ENCODE assay signal across 37 mouse cellular contexts in genomic region chr7:47017146-47017545, GRCm38 (mm10). TPM values are rescaled to one million over a fixed set of nuclear protein-coding genes. Genes with fewer than 3 reads are reported as not detected.
"Had no signal": no experiment of that assay in that cellular context is flagged by ENCODE, and none has a peak within 500 bp of the region (broad histone marks: within the 10 kb centered on the region; RNA-seq: fewer than 3 reads in every experiment).

No protein-coding gene starts in this region.

- H3K9me3 ChIP-seq: heart, embryonic 13.5 days; heart, embryonic 15.5 days; hindbrain, embryonic 10.5 days; hindbrain, embryonic 12.5 days; limb, embryonic 10.5 days; limb, embryonic 12.5 days; liver, embryonic 13.5 days; liver, embryonic 15.5 days had no signal

- H3K27ac ChIP-seq: heart, adult 2 months; heart, embryonic 13.5 days; heart, embryonic 15.5 days; hindbrain, embryonic 10.5 days; hindbrain, embryonic 12.5 days; hindbrain, embryonic 14.5 days; layer of hippocampus, adult 2 months; left cerebral cortex, adult 2 months; limb, embryonic 10.5 days; limb, embryonic 12.5 days; liver, embryonic 13.5 days; liver, embryonic 15.5 days had no signal

- H3K9ac ChIP-seq: heart, embryonic 13.5 days; heart, embryonic 15.5 days; hindbrain, embryonic 12.5 days; hindbrain, embryonic 14.5 days; limb, embryonic 12.5 days; liver, embryonic 13.5 days; liver, embryonic 15.5 days; liver, postnatal 0 days had no signal

- H3K36me3 ChIP-seq: heart, embryonic 13.5 days; heart, embryonic 15.5 days; hindbrain, embryonic 10.5 days; hindbrain, embryonic 12.5 days; limb, embryonic 10.5 days; limb, embryonic 12.5 days; liver, embryonic 13.5 days; liver, embryonic 15.5 days had no signal

- DNase-seq: gastrocnemius, postnatal 14 days; gastrocnemius, postnatal 36 days; heart, adult 2 months; heart, postnatal 14 days; heart, postnatal 36 days; kidney, adult 18-20 months; kidney, adult 9 months; kidney, postnatal 10 days; kidney, postnatal 25 days; kidney, postnatal 4 days; liver; liver, embryonic 13.5 days; liver, postnatal 0 days had no signal

- H3K4me3 ChIP-seq: heart, adult 2 months; heart, embryonic 13.5 days; heart, embryonic 15.5 days; hindbrain, embryonic 10.5 days; hindbrain, embryonic 12.5 days; layer of hippocampus, adult 2 months; left cerebral cortex, adult 2 months; limb, embryonic 10.5 days; limb, embryonic 12.5 days; liver, embryonic 13.5 days; liver, embryonic 15.5 days had no signal

- ATAC-seq: hindbrain, embryonic 16.5 days; intestine, postnatal 0 days; liver, postnatal 0 days had no signal

RNA-seq across cellular contexts. Expression of gene Gm9999, which starts 33.8 kb away (rescaled TPM):
- total RNA-seq: gastrocnemius, adult 18-20 months; gastrocnemius, adult 8-10 months; gastrocnemius, postnatal 14 days; gastrocnemius, postnatal 36 days; heart, adult 2 months; heart, postnatal 14 days; heart, postnatal 36 days; layer of hippocampus, adult 2 months; layer of hippocampus, postnatal 10 days; layer of hippocampus, postnatal 25 days; left cerebral cortex, adult 2 months; left cerebral cortex, postnatal 14 days; left cerebral cortex, postnatal 36 days had no signal
- polyA plus RNA-seq: heart, adult 2 months; heart, embryonic 11.5 days; heart, embryonic 13.5 days; heart, embryonic 15.5 days; heart, postnatal 0 days; hindbrain, embryonic 10.5 days; hindbrain, embryonic 12.5 days; hindbrain, embryonic 14.5 days; hindbrain, embryonic 16.5 days; intestine, embryonic 14.5 days; intestine, postnatal 0 days; kidney, embryonic 16.5 days; limb, embryonic 10.5 days; limb, embryonic 12.5 days; limb, embryonic 14.5 days; liver, embryonic 11.5 days; liver, embryonic 13.5 days; liver, embryonic 15.5 days; liver, postnatal 0 days had no signal
